Mouse (Mus musculus) kidney, embryonic 16.5 days (tissue): ENCODE measurements around the gene Glb1l. TPM values are rescaled to one million over a fixed set of nuclear protein-coding genes. Genes with fewer than 3 reads are reported as not detected.
A peak's percentile ranks its signal among the peaks of the same experiment; 100 is the strongest.
"Not testable (repeated sequence)": the region's sequence is repeated elsewhere in the genome, so short reads cannot be mapped to it uniquely, and the experiment has no call there.

Source experiments
- ATAC-seq: fragments of 200-750 bp; cut with Nextera tagmentation; 2 replicates; pipeline ENCODE4 v1.8.0; 2017; ENCODE audit warnings: moderate TSS enrichment; ENCODE audit not compliant: low FRiP score, low TSS enrichment
- H3K27ac ChIP-seq: fragments of 300-500 bp; sonication (generic); 2 replicates; pipeline ENCODE4 v1.5.1; 2014; ENCODE audit warnings: low read length
- H3K27me3 ChIP-seq: fragments of 300-500 bp; sonication (generic); 2 replicates; pipeline ENCODE4 v1.6.1; 2014; ENCODE audit warnings: low read length, control low read depth, mixed read lengths; ENCODE audit not compliant: insufficient read depth
- H3K36me3 ChIP-seq: fragments of 300-500 bp; sonication (generic); 2 replicates; pipeline ENCODE4 v1.6.1; 2014; ENCODE audit warnings: low read length, control low read depth, mixed read lengths; ENCODE audit not compliant: insufficient read depth
- H3K4me1 ChIP-seq: fragments of 300-500 bp; sonication (generic); 2 replicates; pipeline ENCODE4 v1.6.1; 2014; ENCODE audit warnings: low read length, control low read depth, mixed read lengths; ENCODE audit not compliant: insufficient read depth
- H3K4me2 ChIP-seq: fragments of 300-500 bp; sonication (generic); replicated peaks from 2 replicates; pipeline ENCODE4 v1.6.1; 2014; ENCODE audit warnings: low read depth, low read length
- H3K4me3 ChIP-seq: fragments of 300-500 bp; sonication (generic); 2 replicates; pipeline ENCODE4 v1.5.1; 2014; ENCODE audit warnings: mild to moderate bottlenecking, low read length
- H3K9ac ChIP-seq: fragments of 300-500 bp; sonication (generic); replicated peaks from 2 replicates; pipeline ENCODE4 v1.6.1; 2014; ENCODE audit warnings: low read length
- H3K9me3 ChIP-seq: fragments of 300-500 bp; sonication (generic); 2 replicates; pipeline ENCODE4 v1.6.1; 2016; ENCODE audit warnings: low read length, control low read depth
- WGBS: fragments of 180-500 bp; shearing (Covaris S2); extraction: QIAGEN DNeasy Blood & Tissue Kit; methylation state at CpG from one replicate; pipeline ENCODE4 v1.1.7; 2014; 5-methylcytosine and 5-hydroxymethylcytosine counted together
- polyA plus RNA-seq: library from polyadenylated mRNA; unstranded; fragments of >200 nt; fragmentation: Nextera tagmentation; extraction: Ambion mirVana; gene quantifications from 2 replicates; pipeline ENCODE4 v1.2.1, GENCODE M21; 2015

The Glb1l gene
- polyA plus RNA-seq, 1 experiment from 2014 or later, result 57.4 TPM

GRCm38 (mm10) chr1:75248041-75248772 lies 37.6 kb upstream of the Glb1l start:
- H3K4me2 ChIP-seq, result no peak overlapping the region
- no peak overlapping the region for H3K4me3 ChIP-seq
- WGBS, result 46% methylated on average over 9 of the region's 9 CpGs
- 0 out of 2 replicates have a peak overlapping the region, but pooled peaks have one; percentile 29 for H3K27ac ChIP-seq
- no peaks in the 10 kb centered on the region for H3K27me3 ChIP-seq
- peaks cover 11% of the 10 kb centered on the region for H3K4me1 ChIP-seq
- H3K9me3 ChIP-seq, result no peaks in the 10 kb centered on the region
- no peak for ATAC-seq
- peak overlapping the region; percentile 50; the same call in 1 of the 2 replicates for H3K9ac ChIP-seq
- H3K36me3 ChIP-seq, result peaks cover 8% of the 10 kb centered on the region; the same call in 1 of the 2 replicates

- Histone ChIP-seq H3K36me3 (peaks cover 10% of the 10 kb centered on the region; the same call in 1 of the 2 replicates), H3K4me3 (no peak overlapping the region), H3K9me3 (no peaks in the 10 kb centered on the region), H3K27ac (no peak overlapping the region), H3K4me1 (peaks cover 11% of the 10 kb centered on the region), H3K4me2 (no peak overlapping the region), H3K27me3 (no peaks in the 10 kb centered on the region), H3K9ac (no peak overlapping the region)
- no peak for ATAC-seq
- 75% methylated on average over 16 of the region's 16 CpGs for WGBS
These were observed 36.7 kb upstream of the Glb1l start for GRCm38 (mm10) chr1:75247071-75247930.

- H3K36me3 ChIP-seq, result peaks cover 19% of the 10 kb centered on the region; the same call in 1 of the 2 replicates
- H3K4me2 ChIP-seq, result no peak overlapping the region
- H3K27me3 ChIP-seq, result no peaks in the 10 kb centered on the region
- H3K27ac ChIP-seq, result no peak overlapping the region
- no peak overlapping the region for H3K4me3 ChIP-seq
- 28% methylated on average over 4 of the region's 4 CpGs for WGBS
- H3K9me3 ChIP-seq, result no peaks in the 10 kb centered on the region
- no peak overlapping the region for H3K9ac ChIP-seq
- peak; percentile 69 for ATAC-seq
- peaks cover 11% of the 10 kb centered on the region for H3K4me1 ChIP-seq
These were observed 34.2 kb upstream of the Glb1l start for GRCm38 (mm10) chr1:75244836-75245235.

GRCm38 (mm10) chr1:75244175-75244826 lies 33.7 kb upstream of the Glb1l start:
- Histone ChIP-seq H3K4me2 (no peak overlapping the region), H3K27me3 (no peaks in the 10 kb centered on the region), H3K9ac (no peak overlapping the region), H3K36me3 (peaks cover 24% of the 10 kb centered on the region), H3K27ac (no peak overlapping the region), H3K9me3 (no peaks in the 10 kb centered on the region), H3K4me1 (peaks cover 11% of the 10 kb centered on the region), H3K4me3 (no peak overlapping the region)
- 89% methylated on average over 12 of the region's 12 CpGs for WGBS
- ATAC-seq, result peak; percentile 29

GRCm38 (mm10) chr1:75243411-75243810 lies 32.8 kb upstream of the Glb1l start:
- no peak overlapping the region for H3K9ac ChIP-seq
- H3K36me3 ChIP-seq, result peaks cover 24% of the 10 kb centered on the region
- no peak for ATAC-seq
- no peak overlapping the region for H3K27ac ChIP-seq
- no peaks in the 10 kb centered on the region for H3K9me3 ChIP-seq
- 90% methylated on average over 14 of the region's 14 CpGs for WGBS
- no peaks in the 10 kb centered on the region for H3K27me3 ChIP-seq
- no peak overlapping the region for H3K4me3 ChIP-seq
- H3K4me1 ChIP-seq, result peaks cover 8% of the 10 kb centered on the region
- no peak overlapping the region for H3K4me2 ChIP-seq

- Histone ChIP-seq H3K27ac (no peak overlapping the region), H3K4me1 (peaks cover 10% of the 10 kb centered on the region), H3K27me3 (no peaks in the 10 kb centered on the region), H3K9ac (no peak overlapping the region), H3K9me3 (no peaks in the 10 kb centered on the region), H3K4me2 (no peak overlapping the region), H3K4me3 (no peak overlapping the region), H3K36me3 (peaks cover 24% of the 10 kb centered on the region)
- no peak for ATAC-seq
- 83% methylated on average over 10 of the region's 10 CpGs for WGBS
These were observed 29.0 kb upstream of the Glb1l start for GRCm38 (mm10) chr1:75239591-75239990.

GRCm38 (mm10) chr1:75236117-75237050 lies 25.8 kb upstream of the Glb1l start, which contains the start of gene Dnajb2:
Gene Dnajb2, plus strand, starts transcription at chr1:75236406.
- peak; percentile 96 for ATAC-seq
- H3K9me3 ChIP-seq, result no peaks in the 10 kb centered on the region
- H3K4me2 ChIP-seq, result peak within 1 kb of the TSS; percentile 93
- H3K9ac ChIP-seq, result peak within 1 kb of the TSS; percentile 81
- WGBS, result under 1% methylated on average over 59 of the region's 64 CpGs
- peaks cover 10% of the 10 kb centered on the region; the same call in 1 of the 2 replicates for H3K36me3 ChIP-seq
- no peaks in the 10 kb centered on the region for H3K27me3 ChIP-seq
- peak within 1 kb of the TSS; percentile 72 for H3K4me3 ChIP-seq
- peak within 1 kb of the TSS; percentile 86 for H3K27ac ChIP-seq
- H3K4me1 ChIP-seq, result peaks cover 10% of the 10 kb centered on the region

- Histone ChIP-seq H3K4me1 (peaks cover 10% of the 10 kb centered on the region), H3K27ac (no peak overlapping the region), H3K36me3 (peaks cover 2% of the 10 kb centered on the region; the same call in 1 of the 2 replicates), H3K9ac (peak overlapping the region; percentile 5; the same call in 1 of the 2 replicates), H3K4me3 (no peak overlapping the region), H3K4me2 (0 out of 2 replicates have a peak overlapping the region, but pooled peaks have one; percentile 4), H3K27me3 (no peaks in the 10 kb centered on the region), H3K9me3 (no peaks in the 10 kb centered on the region)
- no peak for ATAC-seq
- WGBS, result 1% methylated on average over 8 of the region's 8 CpGs
These were observed 24.0 kb upstream of the Glb1l start for GRCm38 (mm10) chr1:75234606-75235005.

GRCm38 (mm10) chr1:75232489-75232888 lies 21.9 kb upstream of the Glb1l start:
- H3K27ac ChIP-seq, H3K36me3 ChIP-seq, H3K9ac ChIP-seq, H3K9me3 ChIP-seq, H3K4me3 ChIP-seq, H3K27me3 ChIP-seq, H3K4me1 ChIP-seq, ATAC-seq, H3K4me2 ChIP-seq: not testable (repeated sequence)
- 66% methylated on average over 4 of the region's 4 CpGs for WGBS
